Mouse (Mus musculus) small intestine, adult 10 weeks (tissue): ENCODE data around the gene Sh3pxd2b. TPM values are rescaled to one million over a fixed set of nuclear protein-coding genes. Genes with fewer than 3 reads are reported as not detected.

Source experiments
- polyA plus RNA-seq: library from polyadenylated mRNA; stranded (reverse); fragments of 350-450 nt; fragmentation: Illumina TruSeq; extraction: RNeasy Lipid Tissue Mini Kit (QIAGEN cat#74804); gene quantifications from one replicate; pipeline ENCODE4 v1.2.3, GENCODE M21; 2014; ENCODE audit warnings: low replicate concordance

Sh3pxd2b gene
- polyA plus RNA-seq, result 0.30 TPM

GRCm38 (mm10) chr11:32347607-32348432 lies at the start of gene Sh3pxd2b:
Sh3pxd2b (plus strand) TSS chr11:32347820.

DNA sequence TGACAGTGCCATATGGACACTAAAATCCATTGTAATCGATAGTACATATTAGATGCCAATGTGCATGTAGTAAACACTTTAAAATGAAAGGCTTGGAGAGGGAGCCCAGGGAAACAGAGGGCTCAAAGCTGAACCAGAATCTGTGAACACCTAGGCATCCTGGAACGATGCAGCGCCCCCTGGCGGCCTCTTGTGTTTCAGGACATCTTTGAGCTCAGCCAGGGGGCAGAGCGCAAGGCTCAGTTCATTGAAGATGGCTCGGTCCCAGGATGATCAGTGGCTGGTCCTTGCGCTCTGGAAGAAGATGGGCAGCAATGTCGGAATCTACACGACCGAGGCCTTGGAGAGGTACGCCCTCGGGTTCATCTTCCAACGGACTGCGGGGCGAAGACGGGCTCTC lies 47.8 kb upstream of the Sh3pxd2b start, which contains the start of gene Hbq1a:
Gene Hbq1a (plus strand): TSS at position 205 of the 400 bp plus-strand sequence.

GRCm38 (mm10) chr11:32454800-32455506 lies 107.3 kb downstream of the Sh3pxd2b start, which contains the start of gene Ubtd2:
Ubtd2 (plus strand) TSS chr11:32455370.

Other genes starting within 250 kb of the Sh3pxd2b start
- 0.22 TPM for gene Il9r, start 147.5 kb upstream of the Sh3pxd2b start, polyA plus RNA-seq
- gene Snrnp25, start 142.4 kb upstream of the Sh3pxd2b start, polyA plus RNA-seq, result 1.9 TPM
- not detected for gene Rhbdf1, start 125.5 kb upstream of the Sh3pxd2b start, polyA plus RNA-seq
- 2.7 TPM for gene Mpg, start 121.3 kb upstream of the Sh3pxd2b start, polyA plus RNA-seq
- gene Nprl3, start 80.1 kb upstream of the Sh3pxd2b start, polyA plus RNA-seq, result 1.3 TPM
- gene Hba-x, start 71.4 kb upstream of the Sh3pxd2b start, polyA plus RNA-seq, result not detected
- not detected for gene Hba-a1, start 64.3 kb upstream of the Sh3pxd2b start, polyA plus RNA-seq
- gene Hbq1b, start 60.9 kb upstream of the Sh3pxd2b start, polyA plus RNA-seq, result not detected
- gene Hba-a2, start 51.3 kb upstream of the Sh3pxd2b start, polyA plus RNA-seq, result 1.7 TPM
- gene Hbq1a, start 47.8 kb upstream of the Sh3pxd2b start, polyA plus RNA-seq, result not detected
- 0.59 TPM for gene Ubtd2, start 107.5 kb downstream of the Sh3pxd2b start, polyA plus RNA-seq
- not detected for gene Efcab9, start 184.3 kb downstream of the Sh3pxd2b start, polyA plus RNA-seq
- 1.2 TPM for gene Stk10, start 185.5 kb downstream of the Sh3pxd2b start, polyA plus RNA-seq